Mouse (Mus musculus) layer of hippocampus, adult 8-10 months (tissue): ENCODE data around the gene Pvr. TPM values are rescaled to one million over a fixed set of nuclear protein-coding genes. Genes with fewer than 3 reads are reported as not detected.
A peak's percentile ranks its signal among the peaks of the same experiment; 100 is the strongest.

Experiments
- DNase-seq, 2 experiments: peaks; one replicate each; pipeline ENCODE4 v3.0.0; 2022; ENCODE audit warnings: low spot score in 2 of 2
- total RNA-seq, 4 experiments: library from RNA; stranded (reverse); gene quantifications; 2 replicates each; pipeline ENCODE4 v1.2.4; 2022

Gene Pvr
- total RNA-seq: 10 to 100 TPM; 12.5 to 16.1 (median 13.8) TPM

DNA sequence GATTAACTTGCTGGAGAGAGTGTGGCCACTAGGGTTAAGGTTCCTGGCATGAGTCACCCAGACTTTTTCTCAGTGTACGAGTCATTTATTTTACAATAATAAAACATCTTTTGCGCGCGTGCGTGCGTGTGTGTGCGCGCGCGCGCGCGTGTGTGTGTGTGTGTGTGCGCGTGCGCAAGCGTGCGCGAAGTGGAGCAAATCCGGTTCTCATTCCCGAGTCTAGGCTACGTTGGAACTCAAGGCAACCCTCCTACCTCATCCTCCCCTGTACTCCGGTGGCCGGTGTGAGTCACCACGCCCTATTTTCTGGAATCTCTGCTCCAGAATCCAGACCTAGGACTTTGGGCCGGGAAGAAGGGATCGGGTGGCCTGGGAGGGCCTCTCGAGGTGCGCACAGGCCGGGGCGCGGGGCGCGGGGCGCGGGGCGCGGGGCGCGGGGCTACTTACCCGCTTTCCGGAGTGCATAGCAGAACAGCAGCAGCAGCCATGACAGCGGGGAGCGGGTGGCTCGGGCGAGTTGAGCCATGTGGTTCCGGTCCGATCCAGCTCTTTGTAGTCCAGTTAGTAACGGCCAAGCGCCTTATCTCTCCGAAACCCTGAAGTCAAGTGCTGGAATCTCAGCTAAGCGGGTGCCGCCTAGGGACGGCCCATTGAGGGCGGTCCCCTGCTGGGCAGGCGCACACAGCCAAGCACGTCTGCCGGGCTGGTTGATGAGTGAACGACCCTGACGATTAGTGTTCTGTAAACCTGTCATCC is at the start of gene Pvr:
TSS of gene Pvr (minus strand) at position 655 of the 756 bp plus-strand sequence.
- peak; percentile 64 to 75 for DNase-seq

DNA sequence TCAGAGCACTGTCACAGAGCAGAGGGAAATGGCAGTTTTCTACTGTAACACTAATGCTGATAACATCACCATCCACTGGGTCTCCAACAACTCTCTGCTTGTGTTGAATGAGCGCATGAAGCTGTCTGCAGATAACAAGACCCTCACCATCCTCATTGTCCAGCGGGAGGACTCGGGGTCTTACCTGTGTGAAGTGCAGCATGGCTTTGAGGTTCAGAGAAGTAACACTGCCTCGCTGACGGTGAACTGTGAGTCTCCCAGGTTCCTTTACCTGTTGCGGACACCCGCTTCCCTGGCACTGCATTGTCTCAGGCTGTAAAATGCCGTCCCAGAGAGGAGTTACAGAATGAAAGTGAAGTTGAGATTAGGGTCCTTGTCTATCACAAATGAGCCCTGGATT is 49.2 kb upstream of the Pvr start:
- DNase-seq: no peak

DNA sequence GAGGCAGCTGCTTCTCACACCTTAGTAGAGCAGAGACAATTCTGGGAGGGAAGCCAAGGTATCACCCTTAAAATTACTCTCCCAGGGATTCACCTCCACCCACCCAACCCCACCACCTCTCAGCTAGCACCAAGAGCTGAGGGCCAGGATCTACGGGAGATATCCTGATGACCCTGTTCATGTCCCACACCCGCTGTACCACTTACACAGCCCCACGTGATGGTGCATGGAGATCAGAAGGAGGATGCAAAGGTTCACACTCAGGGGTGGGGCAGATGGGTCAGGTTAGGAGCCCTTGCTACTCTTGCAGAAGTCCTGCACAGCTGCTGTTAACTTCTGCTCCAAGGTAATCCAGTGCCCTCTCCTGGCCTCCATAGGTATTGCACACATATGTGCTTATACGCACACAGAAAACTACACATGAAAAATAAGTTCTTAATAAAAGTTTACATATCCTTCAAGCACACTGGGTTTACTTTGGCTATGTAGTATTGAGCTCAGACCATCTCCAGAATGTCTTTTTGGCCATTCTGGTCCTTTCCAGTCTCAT is 48.7 kb upstream of the Pvr start:
- DNase-seq: no peak

DNA sequence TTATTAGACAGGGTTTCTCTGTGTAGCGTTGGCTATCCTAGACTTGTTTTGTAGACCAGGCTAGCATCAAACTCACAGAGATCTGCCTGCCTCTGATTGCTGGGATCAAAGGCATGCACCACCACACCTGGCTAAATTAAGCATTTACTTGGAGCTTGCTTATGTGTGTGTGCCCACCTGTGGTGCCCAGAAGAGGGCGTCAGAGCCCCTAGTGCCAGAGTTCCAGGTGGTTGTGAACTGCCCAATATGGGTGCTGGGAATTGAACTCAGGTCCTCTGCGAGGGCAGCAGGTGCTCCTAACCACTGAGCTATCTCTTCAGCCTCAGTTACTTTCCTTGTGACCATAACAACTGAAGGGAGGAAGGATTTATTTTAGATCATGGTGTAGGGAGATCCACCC is 48.1 kb upstream of the Pvr start:
- DNase-seq: no peak

DNA sequence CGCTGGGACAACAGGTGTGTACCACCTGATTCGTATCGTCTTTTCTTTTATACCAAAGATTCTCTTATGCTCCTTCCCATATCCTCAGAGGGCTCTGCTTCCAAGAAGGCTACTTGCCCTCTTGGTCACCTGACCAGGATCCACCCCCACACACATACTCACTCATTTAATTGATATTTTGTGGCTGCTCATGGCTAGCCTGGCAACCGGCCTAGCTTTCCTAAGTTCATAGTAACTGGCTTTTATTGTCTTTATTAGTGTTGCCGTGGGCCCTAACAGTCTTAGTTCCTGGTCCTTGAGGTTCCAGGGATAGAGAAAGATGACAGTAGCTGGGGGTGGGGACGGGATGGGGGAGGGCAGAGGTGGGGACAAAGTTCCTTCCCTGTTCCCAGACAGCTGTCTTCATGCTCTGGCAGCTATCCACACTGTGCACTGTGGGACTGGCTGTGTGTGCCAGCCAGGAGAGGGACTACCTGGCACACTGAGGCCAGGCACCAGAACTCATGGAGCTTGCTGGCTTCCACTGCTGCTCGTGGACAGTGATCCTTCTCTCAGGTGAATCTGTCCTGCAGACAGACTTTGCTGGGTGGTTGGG is 44.1 kb upstream of the Pvr start, which contains the start of gene Ceacam20:
TSS of gene Ceacam20 (plus strand) at position 428 of the 595 bp plus-strand sequence.
- DNase-seq: no peak

DNA sequence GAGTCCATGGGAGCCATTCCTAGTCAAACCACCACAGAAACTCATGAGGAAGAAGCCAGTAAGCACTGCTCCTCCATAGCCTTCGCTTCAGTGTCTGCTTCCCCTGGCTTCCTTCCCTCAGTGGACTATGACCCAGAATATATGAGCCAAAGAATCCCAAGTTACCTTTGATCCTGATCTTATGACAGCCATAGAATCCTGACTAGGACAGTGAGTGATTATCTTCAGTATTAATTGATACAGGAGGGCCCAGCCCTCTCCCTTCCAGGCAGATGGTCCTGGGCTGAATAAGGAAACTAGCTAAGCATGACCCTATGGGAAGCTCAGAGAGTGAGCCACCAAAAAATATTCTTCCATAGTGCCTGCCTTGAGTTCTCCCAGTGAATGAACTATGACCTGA is 41.5 kb upstream of the Pvr start:
- no peak for DNase-seq

DNA sequence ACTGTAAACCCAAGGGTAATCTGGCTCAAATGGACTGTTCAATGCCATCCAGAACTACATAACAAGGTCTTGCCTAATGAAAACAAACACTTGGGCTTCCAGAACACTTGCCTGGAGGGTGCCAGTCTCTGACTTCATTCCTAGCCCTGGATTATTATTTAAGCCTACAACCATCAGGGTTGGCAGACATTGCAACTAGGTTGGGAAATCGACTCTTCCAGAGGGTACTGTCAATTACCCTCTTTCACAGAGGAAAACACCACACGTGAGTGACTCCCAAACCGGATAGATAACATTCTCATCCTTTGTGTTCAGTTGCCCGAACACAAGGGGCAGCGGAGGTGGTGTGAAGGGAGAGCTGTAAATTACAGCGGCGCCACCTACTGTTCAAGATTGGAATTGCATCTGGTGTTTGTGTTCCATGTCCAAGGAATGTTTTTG is 35.4 kb upstream of the Pvr start:
- DNase-seq: peak; percentile 75 to 94

DNA sequence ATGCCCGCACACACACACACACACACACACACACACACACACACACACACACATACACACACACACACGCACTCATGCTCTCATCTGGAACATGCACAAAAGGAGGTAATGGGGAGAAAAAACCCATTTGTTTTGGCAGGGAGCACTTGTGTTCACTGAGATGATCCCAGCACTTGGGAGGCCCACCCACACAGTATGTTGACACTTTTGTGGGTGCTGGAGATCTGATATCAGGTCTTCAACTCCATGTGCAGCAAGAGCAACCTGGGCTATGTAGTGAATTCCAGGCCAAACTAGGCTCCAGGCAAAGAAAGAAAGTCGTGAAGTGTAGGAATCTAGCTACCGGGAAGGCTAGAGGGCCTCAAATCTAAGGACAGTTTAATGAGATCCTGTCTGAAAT is 34.9 kb upstream of the Pvr start:
- DNase-seq: no peak

DNA sequence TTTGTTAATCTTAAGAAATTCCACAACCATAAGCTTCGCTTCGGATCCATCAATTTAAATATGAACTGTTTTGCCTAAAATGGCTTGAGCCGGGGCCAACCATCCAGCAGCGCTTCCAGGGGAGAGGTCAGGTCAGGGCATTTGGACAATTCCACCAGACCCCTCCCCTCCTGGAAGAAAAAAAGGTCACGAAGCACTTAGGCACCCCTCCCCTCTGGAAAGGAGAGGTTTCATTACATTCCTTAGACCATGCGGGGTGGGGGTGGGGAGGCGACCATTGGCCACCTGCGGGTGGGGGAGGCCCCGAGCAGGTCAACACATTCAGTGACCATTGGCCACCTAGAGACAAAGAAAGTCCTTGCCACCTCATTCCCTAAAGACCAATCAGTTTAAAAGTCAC is 32.1 kb upstream of the Pvr start:
- no peak for DNase-seq

DNA sequence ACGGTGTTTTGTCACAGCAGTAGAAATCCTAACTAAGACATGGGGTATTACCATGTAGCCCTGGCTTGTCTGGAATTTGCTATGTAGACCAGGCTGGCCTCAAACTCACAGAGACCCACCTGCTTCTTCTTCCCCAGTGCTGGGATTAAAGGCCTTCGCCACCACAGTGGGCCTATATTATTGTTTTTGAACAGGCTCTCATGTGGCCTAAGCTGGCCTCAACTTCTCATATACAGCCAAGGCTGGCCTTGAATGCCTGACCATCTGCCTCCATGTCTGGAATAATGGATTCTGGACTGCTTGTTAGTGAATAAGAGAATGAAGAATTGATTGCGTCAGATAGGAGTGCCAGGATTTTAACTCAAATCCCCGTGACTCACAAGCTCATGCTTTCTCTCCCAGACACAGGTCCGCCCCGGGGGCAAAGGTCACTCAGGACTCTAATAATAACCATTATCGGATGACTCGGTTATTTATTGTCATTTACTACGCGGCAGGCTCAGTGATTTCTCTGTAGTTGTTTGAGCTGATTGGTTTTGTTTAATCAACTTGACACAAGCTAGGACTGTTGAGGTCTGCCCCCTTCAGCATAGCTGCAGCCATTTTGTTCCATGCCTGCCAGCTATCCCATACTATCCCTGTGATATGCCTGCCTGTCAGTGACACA is 31.5 kb upstream of the Pvr start:
- DNase-seq: no peak

DNA sequence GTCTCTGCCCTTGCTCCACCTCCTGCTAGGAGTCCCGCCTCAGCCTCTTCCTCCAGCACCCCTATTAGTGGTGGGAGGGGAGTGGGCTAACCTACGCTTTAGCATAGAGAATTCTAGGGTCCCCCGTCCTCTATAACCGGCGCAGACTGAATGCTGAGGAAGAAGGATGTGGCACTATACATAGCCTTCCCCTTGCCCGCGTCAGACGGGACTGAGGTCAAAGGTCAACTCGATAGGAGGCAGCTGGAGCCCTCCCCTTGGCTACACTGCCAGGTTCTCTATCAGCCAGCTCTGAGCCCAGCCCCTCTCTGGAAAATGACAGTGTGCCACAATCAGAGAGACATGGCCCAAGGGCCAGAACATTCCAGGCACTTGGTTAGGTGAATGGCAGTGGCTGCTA is 29.6 kb upstream of the Pvr start, which contains the start of gene Igsf23:
TSS of gene Igsf23 (minus strand) at position 168 of the 400 bp plus-strand sequence.
- DNase-seq: no peak

DNA sequence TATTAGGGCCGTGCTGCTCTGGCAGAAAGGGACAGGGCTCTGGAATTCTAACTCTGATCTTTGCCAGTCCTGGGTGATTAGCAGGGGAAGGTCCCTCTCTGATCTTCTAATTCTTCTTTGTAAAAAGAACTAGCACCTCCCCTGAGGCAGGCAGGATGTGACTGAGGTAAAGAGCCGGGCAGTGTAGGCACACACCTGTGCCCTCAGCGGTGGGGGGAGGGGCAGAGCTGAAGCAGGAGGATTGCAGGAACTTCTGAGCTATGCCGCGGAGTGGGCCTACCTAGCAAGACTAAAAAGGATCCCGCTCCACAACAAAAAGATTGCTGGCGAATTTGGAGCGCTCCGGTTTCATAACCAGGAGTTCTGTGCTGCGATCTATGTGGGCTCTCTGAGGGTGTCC is 29.0 kb upstream of the Pvr start:
- DNase-seq: no peak

DNA sequence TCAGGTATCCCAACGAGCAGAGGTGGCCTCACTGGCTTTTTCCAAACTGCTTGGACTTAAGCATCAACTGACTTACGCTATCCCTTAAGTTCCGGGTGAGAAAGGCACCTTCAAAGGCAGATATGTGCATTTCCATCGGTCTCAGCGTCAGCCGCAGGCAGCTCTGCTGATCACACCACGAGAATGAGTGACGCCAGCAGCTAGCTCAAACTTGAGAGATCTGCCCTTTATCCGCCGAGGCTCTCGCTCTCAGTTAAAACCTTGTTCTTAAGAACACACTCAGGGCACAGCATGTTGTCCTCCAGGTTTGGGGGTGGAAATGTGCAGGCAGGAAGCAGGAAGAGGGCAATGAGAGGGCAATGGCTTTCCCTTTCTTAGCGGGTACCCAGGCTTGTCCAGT is 28.0 kb upstream of the Pvr start:
- DNase-seq: no peak

DNA sequence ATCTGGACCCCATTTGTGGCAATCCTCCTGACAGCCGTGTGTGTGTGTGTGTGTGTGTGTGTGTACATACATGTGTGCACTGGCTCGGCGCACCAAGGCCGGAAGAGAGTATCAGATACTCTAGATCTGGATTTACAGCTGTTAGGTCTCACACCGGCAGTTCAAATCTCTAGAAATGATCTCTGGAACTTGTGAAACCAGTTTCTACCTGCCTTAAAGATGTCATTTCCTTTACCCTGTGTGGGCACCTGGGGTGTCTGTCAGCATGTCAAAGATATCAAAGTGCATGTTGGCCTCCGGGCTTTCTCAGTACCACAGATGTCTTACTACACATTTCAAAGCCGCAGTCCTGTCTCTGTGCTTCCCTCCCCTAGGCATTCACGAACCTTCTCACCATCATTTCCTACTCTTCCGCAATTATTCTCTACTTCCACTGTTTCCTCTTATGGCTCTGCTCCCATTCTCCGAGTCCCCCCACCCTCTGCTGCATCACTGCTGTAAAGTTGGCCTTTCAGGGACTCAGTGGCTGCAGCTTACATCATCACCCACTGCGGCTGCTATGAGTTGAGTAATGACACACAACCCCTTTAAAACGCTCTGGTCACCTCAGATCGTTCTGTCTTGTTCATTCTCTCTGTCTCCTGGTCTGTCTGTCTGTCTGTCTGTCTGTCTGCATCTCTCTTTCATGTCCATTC is 25.0 kb upstream of the Pvr start:
- no peak for DNase-seq

DNA sequence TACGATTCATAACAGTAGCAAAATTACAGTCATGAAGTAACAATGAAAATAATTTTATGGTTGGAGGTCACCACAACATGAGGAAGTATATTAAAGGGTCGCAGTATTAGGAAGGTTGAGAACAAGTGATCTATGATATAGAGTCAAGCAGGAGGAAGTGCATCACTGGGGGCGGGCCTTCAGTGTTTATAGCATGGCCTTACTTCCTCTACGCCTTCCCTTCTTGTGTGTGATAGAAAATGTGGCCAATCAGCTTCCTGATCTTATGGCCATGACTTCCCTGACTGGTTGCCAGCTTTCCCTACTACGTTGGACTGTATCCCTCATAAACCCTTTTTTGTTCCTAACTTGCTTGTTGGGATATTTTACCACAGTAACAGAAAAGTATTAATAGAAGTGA is 24.2 kb upstream of the Pvr start:
- no peak for DNase-seq

DNA sequence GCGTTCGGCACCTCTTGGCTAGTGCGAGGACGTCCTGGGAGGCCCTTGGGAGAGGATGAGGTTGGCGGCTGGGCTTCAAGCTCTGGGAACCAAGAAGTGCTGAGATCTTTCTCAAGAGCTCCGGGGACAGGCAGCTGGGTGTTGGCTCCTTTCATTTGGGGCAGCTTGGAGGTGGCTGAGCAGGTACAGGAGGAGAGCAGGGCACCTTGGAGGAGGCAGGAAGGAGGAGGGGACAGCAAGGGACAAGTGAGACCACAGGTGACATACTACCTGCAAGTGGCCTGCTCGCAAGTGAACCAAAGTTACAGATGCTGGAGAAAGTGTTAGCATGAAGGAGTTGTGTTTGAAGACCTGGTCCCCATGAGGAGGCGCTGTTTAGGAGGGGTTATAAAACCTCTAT is 23.7 kb upstream of the Pvr start:
- no peak for DNase-seq

DNA sequence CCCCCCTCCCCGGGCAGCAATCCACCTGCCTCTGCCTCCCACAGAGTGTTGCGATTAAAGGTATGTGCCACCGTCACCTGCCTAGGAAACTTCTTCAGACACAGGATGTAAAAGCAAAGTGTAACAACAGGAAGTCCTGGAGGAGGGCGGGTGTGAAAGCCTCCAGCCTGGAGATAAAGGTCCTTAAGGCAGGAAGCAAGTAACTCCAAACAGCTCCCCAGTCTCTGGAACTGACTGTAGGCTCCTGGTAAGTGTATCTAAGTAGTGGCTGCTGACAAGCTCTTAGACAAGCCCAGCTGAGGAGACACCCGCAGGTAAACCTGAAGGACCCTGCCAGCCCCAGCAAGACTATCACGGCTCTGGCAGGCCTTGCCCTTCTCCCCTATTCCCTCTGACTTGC is 19.3 kb upstream of the Pvr start:
- no peak for DNase-seq

DNA sequence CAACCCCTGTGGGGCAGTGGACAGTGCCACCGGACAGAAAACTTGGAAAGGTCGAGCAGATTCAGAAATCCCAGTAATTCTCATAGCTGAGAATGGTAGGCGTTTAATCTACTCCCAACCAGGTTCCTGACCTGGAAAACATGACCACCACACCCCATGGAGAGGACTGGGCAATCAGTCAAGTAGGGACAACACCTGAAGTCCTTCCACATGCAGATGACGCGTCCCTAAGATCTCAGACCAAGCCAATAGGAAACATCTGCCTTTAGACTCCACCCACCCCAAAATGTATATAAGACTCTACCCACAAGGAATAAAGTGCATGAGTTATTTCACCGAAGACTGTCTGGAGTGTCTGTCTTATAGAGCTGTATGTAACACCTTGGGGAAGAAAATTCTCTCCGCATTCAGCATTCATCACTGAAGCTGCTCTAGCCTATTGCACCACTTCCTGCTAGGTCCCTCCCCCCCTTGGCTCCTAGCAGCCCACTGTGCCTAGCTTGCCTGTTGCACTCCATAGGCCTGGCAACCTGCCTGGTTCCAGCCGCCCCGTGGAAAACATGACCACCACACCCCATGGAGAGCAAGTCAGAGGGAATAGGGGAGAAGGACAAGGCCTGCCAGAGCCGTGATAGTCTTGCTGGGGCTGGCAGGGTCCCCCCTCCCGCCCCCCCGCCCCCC is 18.7 kb upstream of the Pvr start:
- DNase-seq: peak in 1 of 2 experiments; percentile 56

DNA sequence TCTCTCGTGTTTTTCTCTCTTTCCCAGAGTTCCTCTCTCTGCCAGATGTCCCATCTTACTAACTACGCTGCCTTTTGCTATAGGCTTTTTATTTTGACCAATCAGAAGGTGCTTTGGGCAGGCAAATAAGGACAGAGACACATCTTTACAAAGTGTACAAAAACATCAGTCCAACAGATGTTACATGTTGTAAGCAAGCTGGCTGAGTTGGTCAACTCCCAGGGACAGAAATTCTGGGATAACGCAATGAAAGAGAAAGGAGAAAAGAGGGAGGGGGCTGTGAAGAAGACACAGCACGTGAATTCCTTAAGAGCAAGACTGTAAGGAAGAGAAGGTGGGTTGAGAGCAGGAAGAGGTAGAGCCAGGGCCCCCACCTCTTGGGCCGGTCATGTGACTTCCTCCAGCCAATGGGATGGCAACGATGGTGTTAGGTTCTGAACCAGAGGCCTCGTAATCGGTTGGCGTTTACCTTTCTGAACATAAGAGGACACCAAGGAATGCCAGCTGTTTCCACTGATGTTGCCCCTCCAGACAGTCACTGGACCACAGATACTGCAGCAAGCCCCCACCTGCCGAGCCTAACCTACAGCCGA is 16.4 kb upstream of the Pvr start:
- no peak for DNase-seq

DNA sequence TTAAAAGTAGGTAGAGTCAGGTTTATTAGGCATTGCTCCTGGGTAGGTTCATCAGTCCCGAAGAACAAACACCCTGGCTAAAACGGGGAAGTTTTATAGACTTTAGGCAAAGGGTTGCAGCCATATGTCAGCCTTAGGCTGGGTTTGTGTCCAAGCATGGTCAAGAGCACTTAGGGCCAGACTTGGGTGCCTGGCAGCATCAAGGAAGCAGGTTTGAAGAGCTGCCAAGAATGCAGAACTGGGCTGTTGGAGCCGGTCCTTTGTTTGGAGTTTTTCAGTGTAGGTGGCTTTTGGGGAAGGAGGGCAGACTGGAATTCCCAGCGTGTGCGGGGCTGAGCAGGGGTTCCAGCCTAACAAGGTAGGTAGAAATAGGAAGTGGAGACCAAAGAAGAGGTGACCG is 15.0 kb upstream of the Pvr start:
- DNase-seq: no peak
